Mouse (Mus musculus): ENCODE results near the gene Nsmce4a. TPM values are rescaled to one million over a fixed set of nuclear protein-coding genes. Genes with fewer than 3 reads are reported as not detected.

Nsmce4a gene
- polyA plus RNA-seq, 1 experiment = 74.9 TPM

GRCm38 (mm10) chr7:130503006-130503405, 69.9 kb downstream of the Nsmce4a start:
- Histone ChIP-seq H3K27me3 (ENCODE audit: control insufficient read depth, insufficient read depth, low read length) (no peaks in the 10 kb centered on the region), H3K27ac (ENCODE audit: insufficient read depth, low read length) (no peak overlapping the region), H3K4me1 (ENCODE audit: control insufficient read depth, insufficient read depth, low read length) (peaks cover 3% of the 10 kb centered on the region; the same call in 1 of the 2 replicates), H3K4me3 (replicated peaks; ENCODE audit: insufficient read depth, low read depth, low read length) (no peak overlapping the region)
- 74% methylated on average over 5 of the region's 5 CpGs for WGBS
- no peak for DNase-seq
- TF ChIP-seq POLR2A (IDR thresholded peaks at IDR 0.05; ENCODE audit: borderline replicate concordance, insufficient read depth, low read length) (no peak), CTCF (IDR thresholded peaks at IDR 0.05; ENCODE audit: borderline replicate concordance, insufficient read depth, low read depth, low read length) (no peak)

- TF ChIP-seq CTCF (IDR thresholded peaks at IDR 0.05; ENCODE audit: borderline replicate concordance, insufficient read depth, low read depth, low read length) (no peak), POLR2A (IDR thresholded peaks at IDR 0.05; ENCODE audit: borderline replicate concordance, insufficient read depth, low read length) (no peak)
- Histone ChIP-seq H3K27ac (ENCODE audit: insufficient read depth, low read length) (no peak overlapping the region), H3K4me3 (replicated peaks; ENCODE audit: insufficient read depth, low read depth, low read length) (no peak overlapping the region), H3K4me1 (ENCODE audit: control insufficient read depth, insufficient read depth, low read length) (peaks cover 3% of the 10 kb centered on the region; the same call in 1 of the 2 replicates), H3K27me3 (ENCODE audit: control insufficient read depth, insufficient read depth, low read length) (no peaks in the 10 kb centered on the region)
- 15% methylated on average over 1 of the region's 1 CpGs for WGBS
- DNase-seq = no peak
Observed at GRCm38 (mm10) chr7:130501499-130501898, 71.4 kb downstream of the Nsmce4a start.

DNA sequence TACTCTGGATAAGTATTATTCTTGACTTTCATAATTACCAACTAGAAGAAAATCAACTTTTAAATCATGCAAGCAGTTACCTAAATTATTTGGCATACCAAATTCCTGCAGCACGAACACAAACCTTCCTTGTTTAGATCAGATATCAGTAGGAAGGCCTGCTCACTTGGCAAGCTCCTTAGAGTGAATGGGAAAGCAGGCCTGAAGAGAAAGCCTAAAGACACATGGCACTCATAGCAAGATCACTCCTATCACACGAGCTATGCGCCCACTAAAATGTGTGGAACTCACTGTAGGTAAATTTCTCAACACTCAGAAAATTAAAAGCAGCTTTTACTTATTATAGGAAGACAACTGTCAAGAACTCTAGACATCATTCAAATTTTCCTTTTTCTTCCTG, 79.6 kb downstream of the Nsmce4a start:
- H3K27ac ChIP-seq (ENCODE audit: insufficient read depth, low read length) = no peak overlapping the region

DNA sequence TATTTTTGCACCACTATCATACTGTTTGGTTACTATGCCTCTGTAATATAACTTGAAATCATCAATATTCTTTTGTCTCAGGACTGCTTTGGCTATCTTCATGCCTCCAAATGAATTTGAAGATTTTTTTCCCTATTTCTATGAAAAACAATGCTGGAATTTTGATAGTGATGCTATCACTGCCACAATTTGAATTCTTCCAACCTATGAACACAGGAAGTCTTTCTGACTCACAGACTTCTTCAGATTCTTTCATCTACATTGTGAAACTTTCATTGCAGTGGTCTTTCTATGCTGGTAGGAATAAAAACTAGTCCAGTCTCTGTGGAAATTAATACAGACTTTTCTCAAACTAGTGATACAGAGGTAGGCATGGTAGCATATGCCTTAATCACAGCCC, 80.9 kb downstream of the Nsmce4a start:
- no peaks in the 10 kb centered on the region; the same call in none of the 2 replicates for H3K4me1 ChIP-seq (ENCODE audit: control insufficient read depth, insufficient read depth, low read length)
- H3K27ac ChIP-seq (ENCODE audit: insufficient read depth, low read length) = no peak overlapping the region
- no peak overlapping the region for H3K4me3 ChIP-seq (replicated peaks; ENCODE audit: insufficient read depth, low read depth, low read length)
- no peak for DNase-seq
- TF ChIP-seq CTCF (IDR thresholded peaks at IDR 0.05; ENCODE audit: borderline replicate concordance, insufficient read depth, low read depth, low read length) (no peak), POLR2A (IDR thresholded peaks at IDR 0.05; ENCODE audit: borderline replicate concordance, insufficient read depth, low read length) (no peak)
- no peaks in the 10 kb centered on the region for H3K27me3 ChIP-seq (ENCODE audit: control insufficient read depth, insufficient read depth, low read length)

More for the DNA sequence above, 79.6 kb downstream of the Nsmce4a start:
- Histone ChIP-seq H3K27me3 (ENCODE audit: control insufficient read depth, insufficient read depth, low read length) (no peaks in the 10 kb centered on the region), H3K4me3 (replicated peaks; ENCODE audit: insufficient read depth, low read depth, low read length) (no peak overlapping the region), H3K4me1 (ENCODE audit: control insufficient read depth, insufficient read depth, low read length) (no peaks in the 10 kb centered on the region; the same call in 1 of the 2 replicates)
- no peak for DNase-seq
- TF ChIP-seq POLR2A (IDR thresholded peaks at IDR 0.05; ENCODE audit: borderline replicate concordance, insufficient read depth, low read length) = no peak
- TF ChIP-seq CTCF (IDR thresholded peaks at IDR 0.05; ENCODE audit: borderline replicate concordance, insufficient read depth, low read depth, low read length) = no peak
- WGBS = 23% methylated on average over 3 of the region's 3 CpGs

Other genes with a start within 250 kb of the Nsmce4a start
- 29.7 and 34.0 TPM in 2 replicates for gene Ate1, start 52.7 kb downstream of the Nsmce4a start, polyA plus RNA-seq (2012; rRNA removed)
- gene Tacc2, start 4.3 kb upstream of the Nsmce4a start, polyA plus RNA-seq (2012; rRNA removed) = 65.9 and 66.7 TPM in 2 replicates
- gene Btbd16, start 201.0 kb upstream of the Nsmce4a start, polyA plus RNA-seq (2012; rRNA removed) = 0.44 and 0.47 TPM in 2 replicates

Measured in cerebellum, adult 2 months (tissue).